Mouse (Mus musculus) forebrain, embryonic 11.5 days (tissue): ENCODE data around the gene Btbd10. TPM values are rescaled to one million over a fixed set of nuclear protein-coding genes. Genes with fewer than 3 reads are reported as not detected.

ENCODE experiments used
- ATAC-seq: fragments of 200-750 bp; cut with Nextera tagmentation; replicated peaks from 2 replicates; pipeline ENCODE4 v1.8.0; 2017; ENCODE audit warnings: moderate TSS enrichment; ENCODE audit not compliant: low FRiP score
- DNase-seq: peaks from one replicate; pipeline ENCODE4 v3.0.0-alpha.2; 2017; ENCODE audit warnings: low spot score
- H3K27ac ChIP-seq: fragments of 300-500 bp; sonication (generic); 2 replicates; pipeline ENCODE4 v1.5.1; 2014; ENCODE audit warnings: low read depth, low read length
- H3K27me3 ChIP-seq: fragments of 300-500 bp; sonication (generic); 2 replicates; pipeline ENCODE4 v1.6.1; 2014; ENCODE audit warnings: mild to moderate bottlenecking, low read length, mixed read lengths; ENCODE audit not compliant: control insufficient read depth, insufficient read depth
- H3K36me3 ChIP-seq: fragments of 300-500 bp; sonication (generic); 2 replicates; pipeline ENCODE4 v1.6.1; 2014; ENCODE audit warnings: mild to moderate bottlenecking, low read length, moderate library complexity, mixed read lengths; ENCODE audit not compliant: control insufficient read depth, insufficient read depth
- H3K4me1 ChIP-seq: fragments of 300-500 bp; sonication (generic); replicated peaks from 2 replicates; pipeline ENCODE4 v1.6.1; 2014; ENCODE audit warnings: low read length, mixed read lengths; ENCODE audit not compliant: control insufficient read depth, insufficient read depth
- H3K4me2 ChIP-seq: fragments of 300-500 bp; sonication (generic); 2 replicates; pipeline ENCODE4 v1.6.1; 2014; ENCODE audit warnings: low read depth, mild to moderate bottlenecking, low read length, moderate library complexity, mixed read lengths; ENCODE audit not compliant: severe bottlenecking
- H3K4me3 ChIP-seq: fragments of 300-500 bp; sonication (generic); 2 replicates; pipeline ENCODE4 v1.5.1; 2014; ENCODE audit warnings: low read depth, low read length
- H3K9ac ChIP-seq: fragments of 300-500 bp; sonication (generic); 2 replicates; pipeline ENCODE4 v1.6.1; 2014; ENCODE audit warnings: low read length
- H3K9me3 ChIP-seq: fragments of 300-500 bp; sonication (generic); 2 replicates; pipeline ENCODE4 v1.6.1; 2016; ENCODE audit warnings: low read length, mixed read lengths; ENCODE audit not compliant: control insufficient read depth
- WGBS: fragments of 180-500 bp; shearing (Covaris S2); extraction: QIAGEN DNeasy Blood & Tissue Kit; methylation state at CpG from one replicate; pipeline ENCODE4 v1.1.7; 2014; 5-methylcytosine and 5-hydroxymethylcytosine counted together
- polyA plus RNA-seq: library from polyadenylated mRNA; unstranded; fragments of >200 nt; fragmentation: Nextera tagmentation; extraction: Ambion mirVana; gene quantifications from 2 replicates; pipeline ENCODE4 v1.2.1, GENCODE M21; 2014

Btbd10 gene
- polyA plus RNA-seq, 1 experiment from 2014 or later: 33.8 TPM

DNA sequence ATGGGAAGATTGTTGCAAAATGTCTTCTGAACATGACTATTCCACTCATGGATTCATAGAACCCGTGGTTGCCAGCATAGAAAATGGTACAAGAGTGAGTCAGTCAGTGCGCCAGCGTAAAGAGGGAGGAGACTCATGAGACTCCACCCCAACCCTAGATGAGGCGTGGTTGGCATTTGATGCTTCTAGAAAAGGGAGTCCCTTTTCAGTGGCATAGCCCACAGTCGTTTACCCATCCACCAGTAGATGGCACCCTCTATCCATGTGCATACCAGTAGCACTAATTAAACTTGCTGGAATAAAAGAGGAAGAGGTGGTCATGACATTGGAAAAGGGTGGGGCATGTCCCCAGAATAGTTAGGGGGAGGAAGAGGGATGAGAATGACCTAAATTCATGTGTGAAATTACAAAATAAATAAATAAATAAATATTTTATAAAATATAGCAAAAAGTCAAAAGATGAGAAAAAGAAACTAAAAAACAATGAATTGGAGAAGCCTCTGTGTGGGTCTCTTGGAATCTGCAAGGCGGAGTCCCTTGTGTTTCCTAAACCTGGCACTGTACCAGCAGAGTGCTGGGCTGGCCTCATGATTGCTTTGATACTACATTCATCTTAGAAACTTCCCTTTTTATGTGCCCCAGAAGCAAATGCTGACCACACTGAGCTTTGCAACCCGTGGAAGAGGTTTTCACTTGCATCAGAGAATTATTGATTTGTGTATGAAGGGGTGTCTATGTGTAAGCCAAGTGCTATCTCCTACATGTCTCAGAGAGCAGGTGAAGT is 8.9 kb upstream of the Btbd10 start:
- ATAC-seq: peak; percentile 86
- Histone ChIP-seq H3K36me3 (no peaks in the 10 kb centered on the region), H3K9ac (no peak overlapping the region), H3K9me3 (no peaks in the 10 kb centered on the region), H3K4me1 (no peaks in the 10 kb centered on the region), H3K4me3 (no peak overlapping the region), H3K27me3 (no peaks in the 10 kb centered on the region), H3K4me2 (no peak overlapping the region), H3K27ac (no peak overlapping the region)
- 31% methylated on average over 7 of the region's 7 CpGs for WGBS
- peak; percentile 80 for DNase-seq

DNA sequence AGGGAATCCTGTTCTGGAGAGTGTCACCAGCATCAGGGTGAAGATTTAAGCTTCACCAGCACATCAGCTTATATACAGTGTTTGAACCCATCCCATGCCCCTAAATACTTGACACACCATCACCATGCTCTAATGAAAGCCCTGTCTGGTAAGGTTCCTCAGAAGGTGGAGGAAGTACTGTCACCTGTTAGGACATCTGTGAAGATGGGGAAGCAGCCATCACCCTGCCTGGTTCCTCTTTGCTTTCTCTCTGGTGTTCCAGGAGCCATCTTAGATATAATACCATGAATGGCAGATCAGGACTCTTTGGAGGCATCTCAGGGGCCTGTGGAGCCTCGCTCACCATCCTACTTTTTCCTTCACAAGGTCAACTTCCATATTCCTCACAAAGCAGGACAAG is 3.5 kb upstream of the Btbd10 start:
- Histone ChIP-seq H3K4me3 (no peak overlapping the region), H3K27me3 (no peaks in the 10 kb centered on the region), H3K36me3 (no peaks in the 10 kb centered on the region), H3K4me1 (0 out of 2 replicates have a peak, but pooled peaks cover 2% of the 10 kb centered on the region), H3K9ac (no peak overlapping the region), H3K9me3 (no peaks in the 10 kb centered on the region), H3K4me2 (no peak overlapping the region), H3K27ac (no peak overlapping the region)
- ATAC-seq: no peak
- DNase-seq: no peak
- 80% methylated on average over 1 of the region's 1 CpGs for WGBS

DNA sequence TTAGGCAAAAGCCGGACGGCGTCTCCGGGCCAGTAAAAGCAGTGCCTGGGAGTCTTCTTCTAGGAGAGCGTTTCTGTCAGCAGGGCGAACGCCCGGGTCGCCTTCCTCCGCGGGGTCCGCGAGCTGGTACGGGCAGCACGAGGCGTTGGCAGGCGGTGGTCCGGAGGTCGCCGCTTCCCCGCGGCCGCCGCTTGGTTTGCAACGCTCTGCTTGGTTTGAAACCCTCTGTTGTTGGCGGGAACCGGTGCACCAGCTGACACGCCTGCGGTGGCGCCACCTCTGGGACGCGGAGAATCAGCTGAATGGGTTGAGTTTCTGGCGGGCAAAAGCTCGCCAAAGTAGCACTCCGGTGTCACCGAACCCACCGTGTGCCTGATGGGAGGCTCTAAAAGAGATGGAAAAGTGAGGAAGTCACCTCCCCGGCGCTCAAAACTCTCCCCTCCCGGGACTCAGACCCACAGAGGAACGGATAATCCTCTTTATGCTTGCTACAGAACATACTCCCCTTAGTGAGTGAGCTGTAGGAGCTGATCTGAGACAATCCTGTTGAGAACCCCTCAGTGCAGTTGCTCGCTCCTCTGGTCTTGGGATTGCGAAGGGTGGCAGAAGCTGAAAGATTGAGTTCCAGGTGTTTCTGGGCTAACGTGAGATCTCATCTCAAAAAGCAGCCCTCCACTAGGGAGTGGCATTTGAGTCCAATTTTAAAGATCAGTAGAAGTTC is 588 bp upstream of the Btbd10 start:
- Histone ChIP-seq H3K9ac (peak overlapping the region; percentile 78), H3K27ac (peak overlapping the region; percentile 82), H3K4me3 (peak overlapping the region; percentile 72), H3K4me1 (0 out of 2 replicates have a peak, but pooled peaks cover 2% of the 10 kb centered on the region), H3K27me3 (no peaks in the 10 kb centered on the region), H3K4me2 (peak overlapping the region; percentile 67), H3K36me3 (no peaks in the 10 kb centered on the region), H3K9me3 (no peaks in the 10 kb centered on the region)
- under 1% methylated on average over 44 of the region's 44 CpGs for WGBS
- ATAC-seq: peak; percentile 74
- peak; percentile 88 for DNase-seq

DNA sequence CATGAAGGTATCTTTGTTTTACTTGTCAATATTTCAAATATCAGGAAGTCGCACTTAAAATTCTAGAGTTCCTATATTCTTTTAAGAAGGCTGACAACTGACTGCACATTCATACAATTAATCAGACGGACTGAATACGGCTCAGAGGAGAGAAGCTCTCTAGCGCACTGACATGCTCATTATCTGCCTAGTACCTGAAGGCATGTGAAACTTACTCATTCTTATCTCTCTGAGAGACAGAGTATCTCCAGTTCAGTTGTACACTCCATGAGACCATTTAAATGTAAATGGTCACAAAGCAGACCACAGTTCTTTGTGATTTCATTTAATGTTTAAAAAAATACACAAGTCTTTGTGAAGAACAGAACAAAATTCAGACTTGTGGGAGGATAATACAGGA is 1.8 kb downstream of the Btbd10 start:
- no peaks in the 10 kb centered on the region for H3K9me3 ChIP-seq
- no peak overlapping the region for H3K4me3 ChIP-seq
- H3K27me3 ChIP-seq: no peaks in the 10 kb centered on the region
- H3K36me3 ChIP-seq: no peaks in the 10 kb centered on the region
- no peak for DNase-seq
- ATAC-seq: no peak
- H3K4me1 ChIP-seq: 0 out of 2 replicates have a peak, but pooled peaks cover 2% of the 10 kb centered on the region
- no peak overlapping the region for H3K27ac ChIP-seq
- H3K9ac ChIP-seq: no peak overlapping the region
- H3K4me2 ChIP-seq: no peak overlapping the region
- 81% methylated on average over 4 of the region's 4 CpGs for WGBS

DNA sequence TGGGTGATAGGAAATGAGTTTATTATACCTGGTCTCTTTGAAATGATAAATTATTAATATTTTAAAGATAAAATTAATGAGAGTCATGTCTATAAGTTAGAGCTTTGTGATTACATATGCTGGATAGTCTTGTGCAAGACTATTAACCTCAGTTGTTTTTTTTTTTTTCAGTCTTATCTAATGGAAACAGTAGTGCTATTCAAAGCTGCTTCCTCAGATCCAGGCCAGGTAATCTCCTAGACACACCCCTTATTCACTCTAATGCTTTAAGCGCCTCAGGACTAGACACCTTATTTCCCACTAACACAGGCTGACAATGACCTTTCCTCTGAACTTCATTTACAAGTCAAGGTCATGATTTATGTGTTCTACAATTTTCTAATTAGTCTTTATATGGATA is 20.1 kb downstream of the Btbd10 start:
- Histone ChIP-seq H3K4me1 (no peaks in the 10 kb centered on the region), H3K27me3 (no peaks in the 10 kb centered on the region), H3K27ac (no peak overlapping the region), H3K9ac (no peak overlapping the region), H3K9me3 (no peaks in the 10 kb centered on the region), H3K36me3 (no peaks in the 10 kb centered on the region), H3K4me2 (no peak overlapping the region), H3K4me3 (no peak overlapping the region)
- DNase-seq (no peak), ATAC-seq (no peak)
- 68% methylated on average over 1 of the region's 1 CpGs for WGBS

DNA sequence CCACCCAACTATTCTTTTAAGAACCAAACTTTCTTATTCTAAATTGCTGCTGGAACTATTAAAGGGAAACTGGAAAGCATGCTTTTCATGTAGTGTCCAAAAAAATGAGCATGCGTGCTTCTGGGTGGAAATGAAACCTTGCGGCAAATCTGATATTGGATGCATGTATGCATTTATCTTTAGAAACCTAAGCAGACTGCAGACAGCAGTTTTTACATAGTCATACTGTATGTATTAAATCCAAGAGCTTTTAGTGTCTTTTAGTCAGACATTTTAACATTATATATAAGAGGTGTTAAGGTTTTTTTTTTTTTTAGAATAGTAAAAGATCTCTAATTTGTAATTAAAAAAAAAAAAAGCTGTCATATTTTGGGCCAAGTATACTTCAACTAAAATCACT is 21.5 kb downstream of the Btbd10 start:
- Histone ChIP-seq H3K9ac (no peak overlapping the region), H3K4me2 (no peak overlapping the region), H3K4me3 (no peak overlapping the region), H3K27me3 (no peaks in the 10 kb centered on the region), H3K27ac (no peak overlapping the region), H3K4me1 (no peaks in the 10 kb centered on the region), H3K36me3 (no peaks in the 10 kb centered on the region), H3K9me3 (no peaks in the 10 kb centered on the region)
- ATAC-seq (no peak), DNase-seq (no peak)
- WGBS: 97% methylated on average over 2 of the region's 2 CpGs

DNA sequence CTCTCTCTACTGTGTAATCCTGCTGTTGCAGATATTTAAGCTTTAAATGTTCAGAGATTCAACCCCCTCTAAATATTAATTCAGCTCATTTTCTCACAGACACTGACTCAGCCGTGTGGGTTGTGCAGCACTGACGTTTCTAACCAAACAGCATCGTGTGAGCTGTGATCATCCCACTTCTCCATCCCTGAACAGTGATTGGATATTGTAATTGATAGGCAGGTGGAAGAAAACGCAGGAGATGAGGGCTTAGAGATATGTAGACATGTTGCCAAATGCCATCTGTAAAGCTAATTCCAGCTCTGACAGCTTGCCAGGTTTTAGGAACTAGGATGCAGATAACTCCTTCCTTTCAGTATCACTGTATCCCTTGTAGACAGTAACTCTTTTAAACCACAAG is 21.9 kb downstream of the Btbd10 start:
- no peak overlapping the region for H3K4me2 ChIP-seq
- no peak for DNase-seq
- WGBS: 52% methylated on average over 4 of the region's 4 CpGs
- no peaks in the 10 kb centered on the region for H3K36me3 ChIP-seq
- H3K27me3 ChIP-seq: no peaks in the 10 kb centered on the region
- no peaks in the 10 kb centered on the region for H3K4me1 ChIP-seq
- ATAC-seq: no peak
- no peak overlapping the region for H3K4me3 ChIP-seq
- H3K9ac ChIP-seq: no peak overlapping the region
- no peak overlapping the region for H3K27ac ChIP-seq
- H3K9me3 ChIP-seq: no peaks in the 10 kb centered on the region

DNA sequence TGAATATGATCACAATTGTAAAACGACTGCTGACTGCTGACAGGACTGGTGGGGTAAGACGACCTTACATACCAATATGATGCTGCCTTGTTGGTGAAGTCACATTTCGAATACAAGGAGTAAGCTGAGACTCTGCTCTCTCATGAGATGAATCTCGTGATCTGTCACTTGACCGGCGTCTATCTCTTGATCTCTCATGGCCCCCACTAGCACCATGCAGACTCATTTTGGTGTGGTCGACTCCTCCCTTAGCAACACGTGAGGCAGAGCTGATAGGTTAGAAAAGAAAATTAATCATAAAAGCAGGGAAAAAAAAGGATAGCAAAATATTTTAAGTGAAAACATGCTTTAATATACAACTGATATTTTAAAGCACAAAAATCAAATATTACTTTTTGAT is 33.9 kb downstream of the Btbd10 start:
- 87% methylated on average over 8 of the region's 8 CpGs for WGBS
- no peaks in the 10 kb centered on the region for H3K27me3 ChIP-seq
- DNase-seq (no peak), ATAC-seq (no peak)
- H3K4me2 ChIP-seq: no peak overlapping the region
- H3K4me3 ChIP-seq: no peak overlapping the region
- H3K9me3 ChIP-seq: no peaks in the 10 kb centered on the region
- no peak overlapping the region for H3K9ac ChIP-seq
- H3K27ac ChIP-seq: no peak overlapping the region
- no peaks in the 10 kb centered on the region for H3K36me3 ChIP-seq
- no peaks in the 10 kb centered on the region for H3K4me1 ChIP-seq
